Mouse (Mus musculus): Measurements from ENCODE around the gene Spib. TPM values are rescaled to one million over a fixed set of nuclear protein-coding genes. Genes with fewer than 3 reads are reported as not detected.

Spib gene
- polyA plus RNA-seq, 1 experiment from 2014 or later, result not detected

- peaks cover 10% of the 10 kb centered on the region for H3K36me3 ChIP-seq (ENCODE audit: control insufficient read depth, insufficient read depth)
- H3K4me3 ChIP-seq (replicated peaks; ENCODE audit: low read length), result no peak overlapping the region
- no peak overlapping the region for H3K27ac ChIP-seq (ENCODE audit: low read length)
- no peaks in the 10 kb centered on the region for H3K9me3 ChIP-seq (ENCODE audit: control insufficient read depth, low read length)
- no peak overlapping the region for H3K4me2 ChIP-seq (ENCODE audit: low read length)
- peaks cover 27% of the 10 kb centered on the region for H3K4me1 ChIP-seq (replicated peaks; ENCODE audit: control insufficient read depth, insufficient read depth, low read length)
- peaks cover 3% of the 10 kb centered on the region; the same call in 1 of the 2 replicates for H3K27me3 ChIP-seq (replicated peaks; ENCODE audit: control insufficient read depth, insufficient read depth, low read length)
- WGBS, result 94% methylated on average over 21 of the region's 21 CpGs
- no peak for ATAC-seq
- no peak overlapping the region for H3K9ac ChIP-seq (replicated peaks; ENCODE audit: low read depth, low read length)
Observed at GRCm38 (mm10) chr7:44551301-44551700, 19.4 kb upstream of the Spib start.

GRCm38 (mm10) chr7:44550409-44550678 is 18.5 kb upstream of the Spib start:
- H3K9ac ChIP-seq (replicated peaks; ENCODE audit: low read depth, low read length), result no peak overlapping the region
- ATAC-seq, result no peak
- no peak overlapping the region for H3K4me2 ChIP-seq (ENCODE audit: low read length)
- H3K36me3 ChIP-seq (ENCODE audit: control insufficient read depth, insufficient read depth), result peaks cover 10% of the 10 kb centered on the region
- H3K27me3 ChIP-seq (replicated peaks; ENCODE audit: control insufficient read depth, insufficient read depth, low read length), result no peaks in the 10 kb centered on the region
- 98% methylated on average over 12 of the region's 12 CpGs for WGBS
- H3K9me3 ChIP-seq (ENCODE audit: control insufficient read depth, low read length), result no peaks in the 10 kb centered on the region
- peaks cover 27% of the 10 kb centered on the region for H3K4me1 ChIP-seq (replicated peaks; ENCODE audit: control insufficient read depth, insufficient read depth, low read length)
- H3K27ac ChIP-seq (ENCODE audit: low read length), result no peak overlapping the region
- no peak overlapping the region for H3K4me3 ChIP-seq (replicated peaks; ENCODE audit: low read length)

- Histone ChIP-seq H3K9me3 (ENCODE audit: control insufficient read depth, low read length) (no peaks in the 10 kb centered on the region), H3K4me2 (ENCODE audit: low read length) (no peak overlapping the region), H3K36me3 (ENCODE audit: control insufficient read depth, insufficient read depth) (peaks cover 10% of the 10 kb centered on the region), H3K4me1 (replicated peaks; ENCODE audit: control insufficient read depth, insufficient read depth, low read length) (peaks cover 27% of the 10 kb centered on the region), H3K27me3 (replicated peaks; ENCODE audit: control insufficient read depth, insufficient read depth, low read length) (no peaks in the 10 kb centered on the region), H3K27ac (ENCODE audit: low read length) (no peak overlapping the region), H3K4me3 (replicated peaks; ENCODE audit: low read length) (no peak overlapping the region), H3K9ac (replicated peaks; ENCODE audit: low read depth, low read length) (no peak overlapping the region)
- WGBS, result 96% methylated on average over 23 of the region's 23 CpGs
- no peak for ATAC-seq
Observed at GRCm38 (mm10) chr7:44549621-44550408, 17.9 kb upstream of the Spib start.

- Histone ChIP-seq H3K9me3 (ENCODE audit: control insufficient read depth, low read length) (no peaks in the 10 kb centered on the region), H3K4me1 (replicated peaks; ENCODE audit: control insufficient read depth, insufficient read depth, low read length) (peaks cover 22% of the 10 kb centered on the region), H3K36me3 (ENCODE audit: control insufficient read depth, insufficient read depth) (peaks cover 10% of the 10 kb centered on the region), H3K27me3 (replicated peaks; ENCODE audit: control insufficient read depth, insufficient read depth, low read length) (no peaks in the 10 kb centered on the region), H3K27ac (ENCODE audit: low read length) (peak within 1 kb of the TSS; percentile 62; the same call in 1 of the 2 replicates), H3K9ac (replicated peaks; ENCODE audit: low read depth, low read length) (peak within 1 kb of the TSS; percentile 59), H3K4me3 (replicated peaks; ENCODE audit: low read length) (peak within 1 kb of the TSS; percentile 59), H3K4me2 (ENCODE audit: low read length) (peak within 1 kb of the TSS; percentile 95)
- peak; percentile 95 for ATAC-seq
- under 1% methylated on average over 43 of the region's 43 CpGs for WGBS
Observed at GRCm38 (mm10) chr7:44548497-44549087, 16.7 kb upstream of the Spib start, which contains the start of gene Pold1. Gene Pold1, minus strand, starts transcription at chr7:44548849.

- H3K9me3 ChIP-seq (ENCODE audit: control insufficient read depth, low read length), result no peaks in the 10 kb centered on the region
- H3K4me1 ChIP-seq (replicated peaks; ENCODE audit: control insufficient read depth, insufficient read depth, low read length), result peaks cover 16% of the 10 kb centered on the region
- peak overlapping the region; percentile 95 for H3K4me2 ChIP-seq (ENCODE audit: low read length)
- H3K36me3 ChIP-seq (ENCODE audit: control insufficient read depth, insufficient read depth), result peaks cover 10% of the 10 kb centered on the region
- 28% methylated on average over 5 of the region's 5 CpGs for WGBS
- H3K4me3 ChIP-seq (replicated peaks; ENCODE audit: low read length), result peak overlapping the region; percentile 59
- no peak for ATAC-seq
- peak overlapping the region; percentile 59 for H3K9ac ChIP-seq (replicated peaks; ENCODE audit: low read depth, low read length)
- no peaks in the 10 kb centered on the region for H3K27me3 ChIP-seq (replicated peaks; ENCODE audit: control insufficient read depth, insufficient read depth, low read length)
- H3K27ac ChIP-seq (ENCODE audit: low read length), result no peak overlapping the region
Observed at GRCm38 (mm10) chr7:44547725-44548124, 15.9 kb upstream of the Spib start.

GRCm38 (mm10) chr7:44547041-44547440 is 15.2 kb upstream of the Spib start:
- Histone ChIP-seq H3K27me3 (replicated peaks; ENCODE audit: control insufficient read depth, insufficient read depth, low read length) (no peaks in the 10 kb centered on the region), H3K9me3 (ENCODE audit: control insufficient read depth, low read length) (no peaks in the 10 kb centered on the region), H3K9ac (replicated peaks; ENCODE audit: low read depth, low read length) (no peak overlapping the region), H3K4me3 (replicated peaks; ENCODE audit: low read length) (no peak overlapping the region), H3K4me1 (replicated peaks; ENCODE audit: control insufficient read depth, insufficient read depth, low read length) (peaks cover 12% of the 10 kb centered on the region), H3K36me3 (ENCODE audit: control insufficient read depth, insufficient read depth) (peaks cover 10% of the 10 kb centered on the region), H3K4me2 (ENCODE audit: low read length) (no peak overlapping the region), H3K27ac (ENCODE audit: low read length) (no peak overlapping the region)
- ATAC-seq, result no peak
- 95% methylated on average over 13 of the region's 13 CpGs for WGBS

- no peak overlapping the region for H3K27ac ChIP-seq (ENCODE audit: low read length)
- peaks cover 12% of the 10 kb centered on the region for H3K4me1 ChIP-seq (replicated peaks; ENCODE audit: control insufficient read depth, insufficient read depth, low read length)
- H3K36me3 ChIP-seq (ENCODE audit: control insufficient read depth, insufficient read depth), result peaks cover 8% of the 10 kb centered on the region
- no peak overlapping the region for H3K4me2 ChIP-seq (ENCODE audit: low read length)
- no peaks in the 10 kb centered on the region for H3K27me3 ChIP-seq (replicated peaks; ENCODE audit: control insufficient read depth, insufficient read depth, low read length)
- no peak overlapping the region for H3K9ac ChIP-seq (replicated peaks; ENCODE audit: low read depth, low read length)
- no peak overlapping the region for H3K4me3 ChIP-seq (replicated peaks; ENCODE audit: low read length)
- no peaks in the 10 kb centered on the region for H3K9me3 ChIP-seq (ENCODE audit: control insufficient read depth, low read length)
- ATAC-seq, result no peak
- WGBS, result 94% methylated on average over 3 of the region's 3 CpGs
Observed at GRCm38 (mm10) chr7:44546274-44546673, 14.4 kb upstream of the Spib start.

GRCm38 (mm10) chr7:44543071-44543470 is 11.2 kb upstream of the Spib start:
- Histone ChIP-seq H3K4me1 (replicated peaks; ENCODE audit: control insufficient read depth, insufficient read depth, low read length) (peaks cover 9% of the 10 kb centered on the region), H3K9ac (replicated peaks; ENCODE audit: low read depth, low read length) (no peak overlapping the region), H3K27ac (ENCODE audit: low read length) (no peak overlapping the region), H3K4me2 (ENCODE audit: low read length) (no peak overlapping the region), H3K27me3 (replicated peaks; ENCODE audit: control insufficient read depth, insufficient read depth, low read length) (no peaks in the 10 kb centered on the region), H3K36me3 (ENCODE audit: control insufficient read depth, insufficient read depth) (no peaks in the 10 kb centered on the region), H3K9me3 (ENCODE audit: control insufficient read depth, low read length) (no peaks in the 10 kb centered on the region), H3K4me3 (replicated peaks; ENCODE audit: low read length) (no peak overlapping the region)
- ATAC-seq, result no peak
- WGBS, result 76% methylated on average over 12 of the region's 12 CpGs

GRCm38 (mm10) chr7:44542555-44542954 is 10.7 kb upstream of the Spib start:
- Histone ChIP-seq H3K4me2 (ENCODE audit: low read length) (no peak overlapping the region), H3K36me3 (ENCODE audit: control insufficient read depth, insufficient read depth) (no peaks in the 10 kb centered on the region), H3K27ac (ENCODE audit: low read length) (no peak overlapping the region), H3K4me1 (replicated peaks; ENCODE audit: control insufficient read depth, insufficient read depth, low read length) (peaks cover 4% of the 10 kb centered on the region), H3K9ac (replicated peaks; ENCODE audit: low read depth, low read length) (no peak overlapping the region), H3K4me3 (replicated peaks; ENCODE audit: low read length) (no peak overlapping the region), H3K27me3 (replicated peaks; ENCODE audit: control insufficient read depth, insufficient read depth, low read length) (no peaks in the 10 kb centered on the region), H3K9me3 (ENCODE audit: control insufficient read depth, low read length) (no peaks in the 10 kb centered on the region)
- 94% methylated on average over 11 of the region's 11 CpGs for WGBS
- ATAC-seq, result no peak
